Mouse (Mus musculus) kidney, adult 2 months (tissue): ENCODE measurements at regions not wholly inside any gene's neighbourhood (a gene's known extent, or its start where the extent isn't known, plus 50 kb on each side); places are given as distances from the start of the nearest gene placed in this dataset.

Experiments
- CTCF ChIP-seq: fragments of 200-500 bp; conservative IDR thresholded peaks from 2 replicates; pipeline ENCODE4 v1.5.1; 2011; ENCODE audit warnings: low read depth, mild to moderate bottlenecking, control low read depth, low read length, moderate library complexity, mixed read lengths; ENCODE audit not compliant: insufficient read depth, insufficient read length
- POLR2A ChIP-seq: fragments of 200-500 bp; IDR thresholded peaks from one replicate; pipeline ENCODE4 v1.6.1; 2011; ENCODE audit warnings: low read depth, low read length, control low read depth

GRCm38 (mm10) chr13:6922357-6922721, 273.8 kb upstream of the Pfkp start:
- TF ChIP-seq CTCF (no peak), POLR2A (no peak)
